Mouse (Mus musculus): Measurements from ENCODE around the gene Shf.

- no peak for TF ChIP-seq POLR2A (IDR thresholded peaks at IDR 0.05; ENCODE audit: insufficient read depth, low read depth, low read length)
- no peak for TF ChIP-seq CTCF (IDR thresholded peaks at IDR 0.05; ENCODE audit: insufficient read depth, low read depth, low read length)
These were observed 2.3 kb downstream of the Shf start for GRCm38 (mm10) chr2:122366706-122367105.

Data from olfactory bulb, adult 2 months (tissue).